Mouse (Mus musculus) thymus, adult 2 months (tissue): ENCODE data around the gene Gm20388. TPM values are rescaled to one million over a fixed set of nuclear protein-coding genes. Genes with fewer than 3 reads are reported as not detected.
A peak's percentile ranks its signal among the peaks of the same experiment; 100 is the strongest.

Experiments used
- DNase-seq: peaks from one replicate; pipeline ENCODE4 v3.0.0; 2021
- H3K27ac ChIP-seq: fragments of 200-500 bp; 2 replicates; pipeline ENCODE4 v1.5.1; 2012; ENCODE audit warnings: low read length, control low read depth; ENCODE audit not compliant: control insufficient read depth, insufficient read depth
- H3K27me3 ChIP-seq: fragments of 200-500 bp; 2 replicates; pipeline ENCODE4 v1.6.1; 2012; ENCODE audit warnings: mild to moderate bottlenecking, low read length, moderate library complexity, mixed read lengths; ENCODE audit not compliant: control insufficient read depth, insufficient read depth
- H3K36me3 ChIP-seq: fragments of 200-500 bp; 2 replicates; pipeline ENCODE4 v1.6.1; 2012; ENCODE audit warnings: mild to moderate bottlenecking, low read length, moderate library complexity; ENCODE audit not compliant: control insufficient read depth, insufficient read depth
- H3K4me1 ChIP-seq: fragments of 200-500 bp; replicated peaks from 2 replicates; pipeline ENCODE4 v1.6.1; 2012; ENCODE audit warnings: low read length; ENCODE audit not compliant: control insufficient read depth, insufficient read depth
- H3K4me3 ChIP-seq: fragments of 200-500 bp; 2 replicates; pipeline ENCODE4 v1.5.1; 2012; ENCODE audit warnings: mild to moderate bottlenecking, low read length, control low read depth, moderate library complexity; ENCODE audit not compliant: control insufficient read depth, insufficient read depth
- CTCF ChIP-seq: fragments of 200-500 bp; IDR thresholded peaks from 2 replicates; pipeline ENCODE4 v1.5.1; 2012; ENCODE audit warnings: mild to moderate bottlenecking, control low read depth, low read length, moderate library complexity, borderline replicate concordance; ENCODE audit not compliant: control insufficient read depth, poor library complexity, insufficient read depth; ENCODE audit errors: extremely low read depth
- POLR2A ChIP-seq: fragments of 200-500 bp; IDR thresholded peaks from 2 replicates; pipeline ENCODE4 v1.6.1; 2012; ENCODE audit warnings: mild to moderate bottlenecking, low read length, control low read depth, moderate library complexity; ENCODE audit not compliant: control insufficient read depth, poor library complexity, insufficient read depth; ENCODE audit errors: extremely low read depth
- WGBS: fragments of 180-500 bp; shearing (Covaris S2); methylation state at CpG from one replicate; pipeline ENCODE4 v1.1.7; 2018; 5-methylcytosine and 5-hydroxymethylcytosine counted together
- polyA plus RNA-seq: library from polyadenylated mRNA; depleted of rRNA; stranded (reverse); fragments of >200 nt; gene quantifications from 2 replicates; pipeline ENCODE4 v1.2.3, GENCODE M21; 2012

The Gm20388 gene
- polyA plus RNA-seq, 1 experiment, result 103 TPM

- TF ChIP-seq CTCF (no peak), POLR2A (no peak)
- 95% methylated on average over 8 of the region's 8 CpGs for WGBS
- Histone ChIP-seq H3K4me3 (no peak overlapping the region), H3K4me1 (peaks cover 18% of the 10 kb centered on the region), H3K36me3 (no peaks in the 10 kb centered on the region), H3K27ac (no peak overlapping the region), H3K27me3 (no peaks in the 10 kb centered on the region)
- DNase-seq, result no peak
Measured at GRCm38 (mm10) chr8:122810376-122810775, 2899.7 kb downstream of the Gm20388 start.

- WGBS, result 94% methylated on average over 16 of the region's 16 CpGs
- no peaks in the 10 kb centered on the region for H3K36me3 ChIP-seq
- DNase-seq, result no peak
- TF ChIP-seq POLR2A, result no peak
- no peak for TF ChIP-seq CTCF
- H3K27me3 ChIP-seq, result no peaks in the 10 kb centered on the region
- no peak overlapping the region for H3K4me3 ChIP-seq
- peaks cover 4% of the 10 kb centered on the region for H3K4me1 ChIP-seq
- H3K27ac ChIP-seq, result no peak overlapping the region
Measured at GRCm38 (mm10) chr8:122811870-122812494, 2901.3 kb downstream of the Gm20388 start.

- no peaks in the 10 kb centered on the region for H3K4me1 ChIP-seq
- no peaks in the 10 kb centered on the region for H3K36me3 ChIP-seq
- H3K27me3 ChIP-seq, result no peaks in the 10 kb centered on the region
- no peak overlapping the region for H3K4me3 ChIP-seq
- H3K27ac ChIP-seq, result no peak overlapping the region
- DNase-seq, result peak; percentile 47
- WGBS, result 85% methylated on average over 14 of the region's 14 CpGs
- no peak for TF ChIP-seq POLR2A
- 0 out of 2 replicates have a peak, but pooled peaks have one; percentile 39 for TF ChIP-seq CTCF
Measured at GRCm38 (mm10) chr8:122812610-122813250, 2902.1 kb downstream of the Gm20388 start.

GRCm38 (mm10) chr8:122814608-122815007 is 2904.0 kb downstream of the Gm20388 start:
- Histone ChIP-seq H3K4me3 (no peak overlapping the region), H3K4me1 (no peaks in the 10 kb centered on the region), H3K36me3 (no peaks in the 10 kb centered on the region), H3K27ac (no peak overlapping the region), H3K27me3 (no peaks in the 10 kb centered on the region)
- WGBS, result 88% methylated on average over 7 of the region's 7 CpGs
- TF ChIP-seq CTCF, result no peak
- TF ChIP-seq POLR2A, result no peak
- no peak for DNase-seq

- Histone ChIP-seq H3K27ac (no peak overlapping the region), H3K4me3 (no peak overlapping the region), H3K36me3 (no peaks in the 10 kb centered on the region), H3K27me3 (no peaks in the 10 kb centered on the region), H3K4me1 (no peaks in the 10 kb centered on the region)
- no peak for DNase-seq
- TF ChIP-seq CTCF (no peak), POLR2A (no peak)
- WGBS, result 87% methylated on average over 6 of the region's 6 CpGs
Measured at GRCm38 (mm10) chr8:122816965-122817364, 2906.3 kb downstream of the Gm20388 start.

GRCm38 (mm10) chr8:122817724-122818496 is 2907.3 kb downstream of the Gm20388 start:
- no peaks in the 10 kb centered on the region for H3K4me1 ChIP-seq
- no peak for DNase-seq
- H3K27me3 ChIP-seq, result no peaks in the 10 kb centered on the region
- H3K4me3 ChIP-seq, result no peak overlapping the region
- no peaks in the 10 kb centered on the region for H3K36me3 ChIP-seq
- no peak for TF ChIP-seq POLR2A
- no peak for TF ChIP-seq CTCF
- WGBS, result 96% methylated on average over 13 of the region's 13 CpGs
- H3K27ac ChIP-seq, result no peak overlapping the region

GRCm38 (mm10) chr8:122819776-122820175 is 2909.1 kb downstream of the Gm20388 start:
- Histone ChIP-seq H3K4me3 (no peak overlapping the region), H3K4me1 (peaks cover 8% of the 10 kb centered on the region), H3K27ac (no peak overlapping the region), H3K36me3 (no peaks in the 10 kb centered on the region), H3K27me3 (no peaks in the 10 kb centered on the region)
- 92% methylated on average over 11 of the region's 11 CpGs for WGBS
- TF ChIP-seq CTCF, result no peak
- TF ChIP-seq POLR2A, result no peak
- DNase-seq, result no peak
